In the genomic region with DNA sequence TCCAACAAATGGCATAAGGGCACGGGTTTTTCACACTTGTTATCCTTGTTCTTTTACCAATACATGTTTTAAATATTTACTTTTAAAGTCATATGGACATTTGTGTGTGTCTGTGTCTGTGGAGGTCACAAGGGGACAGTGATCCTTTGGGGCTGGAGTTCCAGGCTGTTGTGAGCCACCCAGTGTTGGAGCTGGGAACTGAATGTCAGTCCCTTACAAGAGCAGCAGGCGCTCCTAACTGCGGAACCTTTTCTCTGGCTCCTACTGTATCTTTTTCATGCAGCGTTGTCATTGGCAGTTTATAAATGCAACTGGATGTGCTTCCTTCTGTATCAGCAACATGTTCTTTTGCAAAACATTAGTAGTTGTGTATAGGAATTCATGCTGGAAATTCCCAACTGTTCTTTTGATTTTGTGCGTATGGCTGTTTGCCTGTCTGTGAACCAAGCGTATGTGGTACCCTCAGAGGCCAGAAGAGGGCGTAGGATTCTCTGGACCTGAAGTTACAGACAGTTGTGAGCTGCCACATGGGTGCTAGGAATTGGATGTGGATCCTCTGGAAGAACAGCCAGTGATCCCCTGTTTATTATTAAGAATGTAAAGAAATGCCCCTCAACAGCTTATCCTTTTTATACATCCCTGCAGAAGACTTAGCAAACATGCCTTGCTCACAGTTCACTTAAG, we compare ENCODE assay signal across 12 mouse cellular contexts. TPM values are rescaled to one million over a fixed set of nuclear protein-coding genes. Genes with fewer than 3 reads are reported as not detected.
DNase-seq lines count a peak whose midpoint lies in the region; ATAC-seq and TF ChIP-seq lines count a peak whose summit lies in the region.
"Had no signal": no experiment of that assay in that cellular context is flagged by ENCODE, and none has a peak within 500 bp of the region (broad histone marks: within the 10 kb centered on the region; RNA-seq: fewer than 3 reads in every experiment).

No protein-coding gene starts in this region.

- H3K9me3 ChIP-seq in heart, embryonic 11.5 days (replicated peaks; ENCODE audit: control insufficient read depth, low read length) = no peaks in the 10 kb centered on the region
- H3K9me3 ChIP-seq in forebrain, embryonic 10.5 days = no peaks in the 10 kb centered on the region
- H3K9me3 ChIP-seq: stomach, embryonic 15.5 days had no signal

- ATAC-seq in heart, embryonic 11.5 days (replicated peaks; ENCODE audit: insufficient number of reproducible peaks, low FRiP score, low TSS enrichment) = no peak

- H3K36me3 ChIP-seq in heart, adult 2 months (ENCODE audit: control insufficient read depth, insufficient read depth, low read length) = no peaks in the 10 kb centered on the region
- no peaks in the 10 kb centered on the region for H3K36me3 ChIP-seq in heart, embryonic 11.5 days (ENCODE audit: control insufficient read depth, insufficient read depth, low read length)
- H3K36me3 ChIP-seq in forebrain, embryonic 10.5 days (replicated peaks) = no peaks in the 10 kb centered on the region
- H3K36me3 ChIP-seq: stomach, embryonic 15.5 days had no signal

- H3K27ac ChIP-seq in heart, adult 2 months = no peak overlapping the region
- no peak overlapping the region for H3K27ac ChIP-seq in heart, embryonic 11.5 days (ENCODE audit: low read depth, low read length)
- H3K27ac ChIP-seq in forebrain, embryonic 10.5 days = no peak overlapping the region
- H3K27ac ChIP-seq: stomach, embryonic 15.5 days had no signal

- TF ChIP-seq EP300 in heart, adult 2 months (IDR thresholded peaks at IDR 0.05; ENCODE audit: insufficient read depth, low read depth, low read length) = no peak

- intact Hi-C loops in heart, adult 2 months (cut with DNase I) = no loop called here

- no peak overlapping the region for H3K4me3 ChIP-seq in heart, adult 2 months
- H3K4me3 ChIP-seq in heart, embryonic 11.5 days (ENCODE audit: low read depth, low read length) = no peak overlapping the region
- H3K4me3 ChIP-seq in forebrain, embryonic 10.5 days = no peak overlapping the region
- H3K4me3 ChIP-seq: stomach, embryonic 15.5 days had no signal

- no peak overlapping the region for H3K4me2 ChIP-seq in heart, embryonic 11.5 days
- H3K4me2 ChIP-seq: stomach, embryonic 15.5 days had no signal

- H3K27me3 ChIP-seq in heart, adult 2 months (ENCODE audit: control insufficient read depth, insufficient read depth, low read length) = no peaks in the 10 kb centered on the region
- no peaks in the 10 kb centered on the region for H3K27me3 ChIP-seq in heart, embryonic 11.5 days (ENCODE audit: control insufficient read depth, insufficient read depth, low read length)
- no peaks in the 10 kb centered on the region for H3K27me3 ChIP-seq in forebrain, embryonic 10.5 days (ENCODE audit: poor library complexity, severe bottlenecking)
- H3K27me3 ChIP-seq: stomach, embryonic 15.5 days had no signal

- no peaks in the 10 kb centered on the region for H3K79me2 ChIP-seq in heart, adult 2 months (replicated peaks; ENCODE audit: control insufficient read depth, insufficient read depth, low read length)

- no peak overlapping the region for H3K9ac ChIP-seq in heart, adult 2 months (ENCODE audit: low read depth, low read length)
- no peak overlapping the region for H3K9ac ChIP-seq in heart, embryonic 11.5 days (ENCODE audit: low read depth, low read length)
- H3K9ac ChIP-seq: stomach, embryonic 15.5 days had no signal

- TF ChIP-seq CTCF in heart, adult 2 months (IDR thresholded peaks at IDR 0.05) = peak; percentile 44

- DNase-seq in heart, adult 2 months = no peak
- DNase-seq in testis, postnatal 10 days (ENCODE audit: low spot score) = peak; percentile 50
- DNase-seq in testis, postnatal 14 days (ENCODE audit: low spot score) = no peak
- peak; percentile 24 to 50 for DNase-seq in cerebellum, postnatal 25 days
- DNase-seq in thymus, postnatal 36 days = peak; percentile 43 to 48
- no peak for DNase-seq in Muller cell, postnatal 12 days (ENCODE audit: inconsistent ontology term)
- DNase-seq in forebrain, embryonic 10.5 days (ENCODE audit: extremely low spot score, low spot score) = no peak
- DNase-seq: heart, adult 18-20 months had no signal

- no peak for TF ChIP-seq POLR2A in heart, adult 2 months (IDR thresholded peaks at IDR 0.05; ENCODE audit: insufficient read depth, low read depth, low read length)

- no peaks in the 10 kb centered on the region; the same call in 1 of the 2 replicates for H3K4me1 ChIP-seq in heart, adult 2 months (ENCODE audit: control insufficient read depth, insufficient read depth, low read length)
- H3K4me1 ChIP-seq in heart, embryonic 11.5 days (ENCODE audit: control insufficient read depth, insufficient read depth, low read length) = no peaks in the 10 kb centered on the region; the same call in 1 of the 2 replicates
- H3K4me1 ChIP-seq in forebrain, embryonic 10.5 days = peaks cover 18% of the 10 kb centered on the region

- 76% methylated on average over 7 of the region's 7 CpGs for WGBS in heart, adult 2 months
- WGBS in heart, embryonic 11.5 days (ENCODE audit: insufficient replicate concordance) = 70% methylated on average over 7 of the region's 7 CpGs
- 76% methylated on average over 7 of the region's 7 CpGs for WGBS in forebrain, embryonic 10.5 days

RNA-seq across cellular contexts. Expression of a gene that starts 24.3 kb away (rescaled TPM):
- total RNA-seq in heart, adult 2 months (2021) = not detected
- not detected in 2 replicates for polyA plus RNA-seq in heart, adult 2 months (2012; rRNA removed)
- not detected in 2 replicates for polyA plus RNA-seq in heart, embryonic 11.5 days (2014; fragmentation: Nextera tagmentation; extraction: Ambion mirVana)
- not detected in 2 replicates for polyA plus RNA-seq in forebrain, embryonic 10.5 days (2016; fragmentation: Nextera tagmentation; extraction: Ambion mirVana)
- total RNA-seq: heart, adult 18-20 months; layer of hippocampus, postnatal 10 days had no signal
- polyA plus RNA-seq: liver, embryonic 16.5 days had no signal

RNA-seq across cellular contexts. Expression of a gene that starts 24.8 kb away (rescaled TPM):
- total RNA-seq in heart, adult 2 months (2021) = not detected
- not detected in 2 replicates for polyA plus RNA-seq in heart, adult 2 months (2012; rRNA removed)
- 0.16 and 0.41 TPM in 2 replicates for polyA plus RNA-seq in heart, embryonic 11.5 days (2014; fragmentation: Nextera tagmentation; extraction: Ambion mirVana)
- 0.37 and 0.88 TPM in 2 replicates for polyA plus RNA-seq in forebrain, embryonic 10.5 days (2016; fragmentation: Nextera tagmentation; extraction: Ambion mirVana)
- total RNA-seq: heart, adult 18-20 months had no signal
- polyA plus RNA-seq: liver, embryonic 16.5 days had no signal

RNA-seq across cellular contexts. Expression of a gene that starts 53.0 kb away (rescaled TPM):
- total RNA-seq in heart, adult 2 months (2021) = 10 to 100 TPM; 17.3 to 21.1 TPM
- polyA plus RNA-seq in heart, adult 2 months (2012; rRNA removed) = 13.6 and 17.8 TPM in 2 replicates
- polyA plus RNA-seq in heart, embryonic 11.5 days (2014; fragmentation: Nextera tagmentation; extraction: Ambion mirVana) = 53.8 and 56.4 TPM in 2 replicates
- polyA plus RNA-seq in forebrain, embryonic 10.5 days (2016; fragmentation: Nextera tagmentation; extraction: Ambion mirVana) = 67.5 and 78.3 TPM in 2 replicates

Comparison
In these comparisons a context has a peak if more than half of its experiments do, and no peak if none do; other contexts are left out.
1. DNase-seq: peak in testis, postnatal 10 days (single experiment), cerebellum, postnatal 25 days (2 of 2) and thymus, postnatal 36 days (2 of 2); none in heart, adult 2 months (0 of 2), testis, postnatal 14 days (single experiment), Muller cell, postnatal 12 days (single experiment) and forebrain, embryonic 10.5 days (single experiment).